Mouse (Mus musculus) megakaryocyte, embryonic 14.5 days (primary cell): ENCODE measurements around the gene Tnrc6b.

ENCODE experiments used
- FLI1 ChIP-seq: IDR thresholded peaks from 2 replicates; pipeline ENCODE4 v1.6.1; 2012; ENCODE audit warnings: low read length, inconsistent platforms, mixed read lengths
- GATA1 ChIP-seq: IDR thresholded peaks from 3 replicates; pipeline ENCODE4 v1.6.1; 2012; ENCODE audit warnings: mixed read lengths, low read length, inconsistent platforms, borderline replicate concordance

- TF ChIP-seq GATA1 (no peak), FLI1 (no peak)
Measured at GRCm38 (mm10) chr15:80735300-80735699, 24.2 kb downstream of the Tnrc6b start.
